Mouse (Mus musculus) lung, adult 2 months (tissue): ENCODE data around the gene Gna15. TPM values are rescaled to one million over a fixed set of nuclear protein-coding genes. Genes with fewer than 3 reads are reported as not detected.

ENCODE experiments used
- DNase-seq: peaks from one replicate; pipeline ENCODE4 v3.0.0; 2022
- H3K4me1 ChIP-seq: fragments of 200-500 bp; 2 replicates; pipeline ENCODE4 v1.6.1; 2011; ENCODE audit warnings: low read length; ENCODE audit not compliant: control insufficient read depth, insufficient read depth
- H3K4me3 ChIP-seq: fragments of 200-500 bp; replicated peaks from 2 replicates; pipeline ENCODE3; 2011; ENCODE audit warnings: low read depth, mild to moderate bottlenecking, control low read depth, low read length; ENCODE audit errors: extremely low read depth
- CTCF ChIP-seq: fragments of 200-500 bp; IDR thresholded peaks from 2 replicates; pipeline ENCODE4 v1.5.1; 2011; ENCODE audit warnings: mild to moderate bottlenecking, low read length, control low read depth; ENCODE audit not compliant: insufficient read depth
- POLR2A ChIP-seq: fragments of 200-500 bp; IDR thresholded peaks from 2 replicates; pipeline ENCODE4 v1.6.1; 2011; ENCODE audit warnings: low read depth, mild to moderate bottlenecking, control low read depth, low read length, borderline replicate concordance; ENCODE audit errors: extremely low read depth
- WGBS: fragments of 180-500 bp; shearing (Covaris S2); methylation state at CpG from one replicate; pipeline ENCODE4 v1.1.7; 2018; 5-methylcytosine and 5-hydroxymethylcytosine counted together
- polyA plus RNA-seq: library from polyadenylated mRNA; depleted of rRNA; stranded (reverse); fragments of >200 nt; gene quantifications from 2 replicates; pipeline ENCODE4 v1.2.3, GENCODE M21; 2012

Gene Gna15
- polyA plus RNA-seq, 1 experiment = 9.5 TPM

DNA sequence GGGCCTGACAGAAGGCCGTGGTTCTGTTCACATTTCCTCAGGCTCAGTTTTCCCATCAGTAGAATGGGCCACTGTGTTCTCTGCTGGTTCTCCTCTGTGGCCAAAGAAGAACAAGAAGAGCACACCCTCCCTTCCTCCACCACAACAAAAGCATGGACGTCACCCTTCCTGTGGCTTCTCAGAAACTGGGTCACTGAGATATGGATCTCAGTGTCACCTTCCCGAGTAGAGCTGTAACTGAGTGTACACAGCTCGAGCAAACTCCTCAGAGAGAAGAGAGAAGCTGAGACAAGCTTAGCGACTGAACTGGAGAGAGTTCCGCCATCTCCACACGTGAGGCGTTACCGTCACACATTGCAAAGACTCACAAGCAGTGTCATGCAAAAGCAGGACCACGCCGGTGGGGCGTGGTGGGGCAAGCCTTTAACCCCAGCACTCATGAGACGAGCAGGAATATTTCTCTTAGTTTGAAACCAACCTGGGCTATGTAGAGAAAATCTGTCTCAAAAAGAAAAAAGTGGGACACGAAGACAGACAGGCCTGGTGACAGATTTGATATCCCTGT, 13.7 kb downstream of the Gna15 start:
- no peak overlapping the region for H3K4me3 ChIP-seq
- no peak for DNase-seq
- H3K4me1 ChIP-seq = 0 out of 2 replicates have a peak, but pooled peaks cover 5% of the 10 kb centered on the region
- WGBS = 47% methylated on average over 14 of the region's 14 CpGs
- TF ChIP-seq POLR2A (no peak), CTCF (no peak)

DNA sequence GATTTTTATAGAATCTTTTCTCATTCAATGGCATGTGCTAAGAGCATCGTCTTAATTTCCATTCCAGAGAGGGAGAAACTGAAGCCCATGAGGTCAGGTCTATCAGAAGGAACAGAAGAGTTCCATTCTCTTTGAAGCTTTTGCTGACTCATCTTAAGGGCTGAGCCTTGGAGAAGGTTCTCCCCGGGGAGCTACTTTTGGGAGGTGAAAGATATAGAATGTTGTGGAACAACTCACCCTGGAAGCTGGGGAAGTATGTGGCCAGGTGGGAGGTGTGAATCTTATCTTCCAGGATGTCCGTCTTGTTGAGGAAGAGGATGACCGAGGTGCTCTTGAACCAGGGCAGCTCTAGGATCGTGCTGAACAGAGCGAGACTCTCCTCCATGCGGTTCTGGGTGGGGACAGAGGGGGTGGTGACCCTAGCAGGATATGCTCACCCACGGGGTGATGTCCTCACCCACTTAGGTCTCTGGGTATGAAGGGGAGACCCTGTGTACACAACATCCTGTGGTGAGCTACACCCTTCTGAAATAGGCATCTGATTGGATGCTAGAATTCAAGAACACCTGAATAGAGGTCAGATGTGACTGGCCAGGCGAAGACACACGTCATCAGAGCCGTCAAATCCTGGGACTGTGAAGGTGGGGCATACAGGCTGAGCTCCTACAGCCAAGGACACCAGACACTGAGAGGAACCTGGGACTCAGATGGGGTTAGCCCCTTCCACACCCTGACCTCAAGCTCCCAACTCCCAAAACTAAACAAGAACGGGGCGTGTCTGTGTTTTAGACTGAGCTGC, 16.1 kb downstream of the Gna15 start:
- DNase-seq = no peak
- H3K4me1 ChIP-seq = 0 out of 2 replicates have a peak, but pooled peaks cover 5% of the 10 kb centered on the region
- TF ChIP-seq CTCF (no peak), POLR2A (no peak)
- 52% methylated on average over 13 of the region's 13 CpGs for WGBS
- H3K4me3 ChIP-seq = no peak overlapping the region

DNA sequence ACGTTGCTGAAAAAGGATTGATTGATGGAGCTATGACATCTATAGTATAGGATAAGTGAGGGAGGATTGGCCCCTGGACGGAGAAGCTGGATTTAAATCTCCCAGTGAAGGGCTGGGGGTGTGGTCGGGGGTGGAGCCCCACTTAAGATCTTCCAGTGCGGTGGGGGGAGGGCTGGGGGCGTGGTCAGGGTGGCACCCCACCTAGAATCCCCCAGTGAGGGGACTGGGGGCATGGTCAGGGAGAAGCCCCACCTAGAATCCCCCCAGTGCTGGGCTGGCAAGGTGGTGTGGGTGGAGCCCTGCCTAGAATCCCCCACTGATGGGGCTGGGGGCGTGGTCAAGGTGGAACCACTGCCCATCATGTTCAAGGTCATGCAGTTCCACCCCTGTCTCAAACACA, 16.9 kb downstream of the Gna15 start:
- WGBS = 39% methylated on average over 6 of the region's 6 CpGs
- 0 out of 2 replicates have a peak, but pooled peaks cover 5% of the 10 kb centered on the region for H3K4me1 ChIP-seq
- no peak for DNase-seq
- H3K4me3 ChIP-seq = no peak overlapping the region
- no peak for TF ChIP-seq POLR2A
- TF ChIP-seq CTCF = no peak

DNA sequence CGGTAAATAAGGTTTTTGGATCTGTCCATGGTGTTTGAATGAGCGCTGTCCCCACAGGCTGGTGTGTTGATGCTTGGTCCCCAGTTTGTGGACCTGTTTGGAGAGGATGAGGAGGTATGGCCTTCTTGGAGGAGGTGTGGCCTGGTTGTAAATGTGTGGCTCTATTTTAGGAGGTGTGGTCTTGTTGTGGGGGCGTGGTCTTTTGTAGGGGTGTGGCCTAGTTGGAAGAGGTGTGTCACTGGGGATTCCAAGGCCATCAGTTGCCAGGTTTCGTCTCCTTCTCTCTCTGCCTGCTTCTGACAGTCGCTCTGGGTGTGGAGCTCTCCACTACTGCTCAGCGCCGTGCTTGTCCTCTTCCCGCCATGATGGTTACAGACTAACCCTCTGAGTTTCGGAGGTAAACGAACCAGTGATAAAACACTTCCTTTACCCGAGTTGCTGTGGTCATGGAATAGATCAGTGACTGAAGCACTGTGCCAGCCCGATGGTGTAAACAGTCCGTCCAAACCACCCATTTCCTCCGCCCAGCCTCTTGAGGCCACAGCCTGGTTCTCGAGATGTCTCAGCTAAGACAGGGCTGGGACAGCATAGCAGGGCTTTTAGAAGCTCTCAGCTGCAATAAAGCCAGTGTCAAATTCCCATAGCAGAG, 18.9 kb downstream of the Gna15 start:
- TF ChIP-seq CTCF (no peak), POLR2A (no peak)
- no peak overlapping the region for H3K4me3 ChIP-seq
- WGBS = 56% methylated on average over 15 of the region's 15 CpGs

DNA sequence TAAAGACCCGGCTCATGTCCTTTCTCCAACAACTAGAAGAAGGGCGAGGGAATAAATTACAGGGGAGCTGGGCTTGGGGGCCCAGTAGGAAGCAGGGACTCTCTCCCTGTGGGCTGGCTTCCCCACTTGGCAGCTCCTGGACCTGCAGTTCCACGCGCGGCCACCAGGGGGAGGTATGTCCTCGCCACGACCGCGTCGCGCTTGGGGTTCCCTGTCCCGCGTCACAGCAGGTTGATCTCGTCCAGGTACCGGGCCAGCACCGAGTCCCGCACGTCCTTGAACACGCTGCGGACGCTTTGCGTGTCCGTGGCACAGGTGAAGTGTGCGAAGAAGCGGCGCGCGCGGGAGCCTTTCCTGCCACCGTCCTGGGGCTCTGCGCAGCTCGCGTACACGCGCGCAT, 21.4 kb downstream of the Gna15 start:
- TF ChIP-seq CTCF = peak; percentile 81
- no peak for TF ChIP-seq POLR2A
- Histone ChIP-seq H3K4me3 (peak overlapping the region; percentile 9), H3K4me1 (0 out of 2 replicates have a peak, but pooled peaks cover 2% of the 10 kb centered on the region)
- peak; percentile 95 for DNase-seq
- WGBS = 8% methylated on average over 36 of the region's 36 CpGs

More for the DNA sequence above, 18.9 kb downstream of the Gna15 start:
- H3K4me1 ChIP-seq = 0 out of 2 replicates have a peak, but pooled peaks cover 2% of the 10 kb centered on the region
- DNase-seq = no peak

DNA sequence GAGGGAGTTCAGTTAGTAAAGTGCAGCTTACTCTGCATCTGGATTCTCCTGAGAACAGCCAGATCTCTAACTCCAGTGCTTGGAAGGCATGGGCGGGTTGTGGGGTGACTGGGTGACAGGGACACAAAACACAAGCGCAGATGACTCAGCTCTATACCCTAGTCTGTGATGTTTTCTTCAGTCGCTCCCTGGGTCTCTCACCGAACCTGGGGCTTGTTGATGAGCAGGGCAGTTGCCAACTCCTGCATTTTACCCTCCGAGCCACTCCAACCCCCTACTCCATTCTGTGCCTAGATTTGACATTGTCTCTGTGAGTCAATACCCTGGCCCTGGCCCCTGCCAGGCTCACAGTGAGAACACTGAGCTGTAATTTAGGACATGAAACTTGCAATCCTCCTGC, 22.2 kb downstream of the Gna15 start:
- 87% methylated on average over 5 of the region's 5 CpGs for WGBS

DNA sequence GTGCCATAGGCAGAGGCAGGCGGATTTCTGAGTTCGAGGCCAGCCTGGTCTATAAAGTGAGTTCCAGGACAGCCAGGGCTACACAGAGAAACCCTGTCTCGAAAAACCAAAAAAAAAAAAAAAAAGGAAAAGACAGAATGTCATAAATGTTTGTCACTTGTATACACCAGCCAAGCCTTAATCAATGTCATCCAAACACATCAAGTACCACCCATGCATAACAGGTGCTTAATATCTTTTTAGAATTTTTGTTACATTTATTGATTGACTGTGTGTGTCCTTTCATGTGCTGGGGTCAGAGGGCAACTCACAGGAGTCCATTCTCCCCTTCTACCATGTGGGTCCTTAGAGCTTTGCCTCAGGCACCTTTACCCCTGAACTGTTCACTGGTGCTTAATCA, 24.0 kb downstream of the Gna15 start, which contains the start of gene S1pr4:
Gene S1pr4, minus strand, starts transcription at position 101 of the 400 bp plus-strand sequence.
- peaks cover 5% of the 10 kb centered on the region for H3K4me1 ChIP-seq
- H3K4me3 ChIP-seq = peak within 1 kb of the TSS; percentile 56
- TF ChIP-seq CTCF (no peak), POLR2A (no peak)
- no peak for DNase-seq
- WGBS = 61% methylated on average over 3 of the region's 3 CpGs

More for the DNA sequence above, 22.2 kb downstream of the Gna15 start:
- TF ChIP-seq CTCF = no peak
- no peak for TF ChIP-seq POLR2A
- Histone ChIP-seq H3K4me1 (0 out of 2 replicates have a peak, but pooled peaks cover 2% of the 10 kb centered on the region), H3K4me3 (no peak overlapping the region)
- no peak for DNase-seq

DNA sequence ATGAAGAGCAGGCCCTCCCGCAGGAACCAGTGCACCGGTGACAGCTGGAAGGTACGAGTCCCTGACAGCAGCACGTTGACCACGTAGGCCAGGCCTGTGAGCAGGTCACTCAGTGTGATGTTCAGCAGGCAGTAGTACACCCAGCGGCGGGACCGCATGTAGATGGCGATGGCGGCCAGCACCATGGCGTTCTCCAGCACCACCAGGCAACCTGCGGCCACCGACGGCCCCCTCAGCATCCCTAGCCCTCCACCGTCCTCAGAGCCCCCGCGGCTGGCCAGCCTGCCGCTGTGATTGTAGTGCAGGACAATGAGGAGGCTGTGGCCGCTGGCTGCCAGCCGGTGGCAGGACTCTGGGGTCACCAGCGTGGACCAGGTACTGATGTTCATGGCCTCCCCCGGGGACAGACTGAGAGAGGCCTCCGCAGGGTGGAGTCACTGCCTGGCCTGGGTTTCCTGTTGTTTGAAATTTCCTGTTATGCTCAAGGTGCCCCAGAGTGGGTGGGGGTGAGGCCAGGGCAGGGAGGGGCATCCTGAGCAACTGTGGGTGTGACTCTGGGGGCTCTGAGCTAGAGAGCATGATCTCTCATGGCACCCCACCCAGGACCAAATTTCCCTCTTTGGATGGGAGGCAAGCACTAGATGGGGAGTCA, 24.6 kb downstream of the Gna15 start:
- peak; percentile 77; the same call in 1 of the 2 replicates for TF ChIP-seq POLR2A
- TF ChIP-seq CTCF = no peak
- peaks cover 10% of the 10 kb centered on the region for H3K4me1 ChIP-seq
- H3K4me3 ChIP-seq = peak overlapping the region; percentile 56
- 41% methylated on average over 23 of the region's 23 CpGs for WGBS
- DNase-seq = no peak

DNA sequence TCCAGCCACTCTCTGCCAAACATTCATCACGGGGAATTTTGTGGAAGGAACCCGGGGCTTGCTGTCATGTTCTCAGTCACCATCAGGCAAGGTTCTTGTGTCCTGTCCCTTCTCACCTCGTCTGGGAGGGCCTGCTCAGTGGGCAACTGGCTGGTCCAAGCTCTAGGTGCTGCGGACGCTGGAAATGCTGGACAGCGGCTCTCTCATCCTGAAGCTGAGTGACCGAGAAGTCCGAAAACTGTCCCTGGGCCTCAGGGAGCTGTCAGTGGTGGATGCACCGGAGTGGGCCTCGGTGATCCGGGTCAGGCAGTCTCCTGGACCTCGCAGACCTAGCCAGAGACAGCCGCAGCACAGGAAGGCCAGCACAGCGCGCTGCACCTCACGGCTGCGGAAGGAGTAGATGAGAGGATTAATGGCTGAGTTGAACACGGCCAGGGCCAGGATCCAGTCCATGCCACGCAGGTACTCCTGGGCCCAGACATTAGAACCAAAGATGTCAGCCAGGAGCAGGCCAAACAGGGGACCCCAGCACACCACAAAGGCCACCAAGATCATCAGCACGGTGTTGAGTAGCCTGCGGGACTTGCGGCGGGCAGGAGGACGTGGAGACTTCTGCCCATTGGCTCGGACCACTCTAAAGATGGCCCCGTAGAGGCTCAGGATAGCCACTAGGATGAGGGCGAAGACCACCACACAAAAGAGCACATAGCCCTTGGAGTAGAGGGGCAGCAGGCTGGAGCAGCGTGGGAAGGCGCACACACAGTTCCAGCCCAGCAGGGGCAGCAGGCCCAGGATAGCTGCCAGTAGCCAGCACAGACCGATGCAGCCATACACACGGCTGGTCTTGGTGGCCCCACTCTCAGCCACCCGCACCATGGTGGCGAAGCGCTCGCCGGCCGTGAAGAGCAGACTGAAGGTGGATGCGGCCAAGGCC, 25.4 kb downstream of the Gna15 start:
- DNase-seq = no peak
- 57% methylated on average over 38 of the region's 38 CpGs for WGBS
- TF ChIP-seq POLR2A (no peak), CTCF (no peak)

More for the DNA sequence above, 25.4 kb downstream of the Gna15 start:
- peaks cover 10% of the 10 kb centered on the region for H3K4me1 ChIP-seq
- peak overlapping the region; percentile 56 for H3K4me3 ChIP-seq
